Mouse (Mus musculus) lung, adult 2 months (tissue): Measurements from ENCODE around the gene Zfp90. TPM values are rescaled to one million over a fixed set of nuclear protein-coding genes. Genes with fewer than 3 reads are reported as not detected.

Experiments
- DNase-seq: peaks from one replicate; pipeline ENCODE4 v3.0.0; 2022
- H3K4me1 ChIP-seq: fragments of 200-500 bp; 2 replicates; pipeline ENCODE4 v1.6.1; 2011; ENCODE audit warnings: low read length; ENCODE audit not compliant: control insufficient read depth, insufficient read depth
- H3K4me3 ChIP-seq: fragments of 200-500 bp; replicated peaks from 2 replicates; pipeline ENCODE3; 2011; ENCODE audit warnings: low read depth, mild to moderate bottlenecking, control low read depth, low read length; ENCODE audit errors: extremely low read depth
- CTCF ChIP-seq: fragments of 200-500 bp; IDR thresholded peaks from 2 replicates; pipeline ENCODE4 v1.5.1; 2011; ENCODE audit warnings: mild to moderate bottlenecking, low read length, control low read depth; ENCODE audit not compliant: insufficient read depth
- POLR2A ChIP-seq: fragments of 200-500 bp; IDR thresholded peaks from 2 replicates; pipeline ENCODE4 v1.6.1; 2011; ENCODE audit warnings: low read depth, mild to moderate bottlenecking, control low read depth, low read length, borderline replicate concordance; ENCODE audit errors: extremely low read depth
- WGBS: fragments of 180-500 bp; shearing (Covaris S2); methylation state at CpG from one replicate; pipeline ENCODE4 v1.1.7; 2018; 5-methylcytosine and 5-hydroxymethylcytosine counted together
- polyA plus RNA-seq: library from polyadenylated mRNA; depleted of rRNA; stranded (reverse); fragments of >200 nt; gene quantifications from 2 replicates; pipeline ENCODE4 v1.2.3, GENCODE M21; 2012; rRNA removed

Gene Zfp90
- 1.7 and 2.7 TPM in 2 replicates for polyA plus RNA-seq

- peak; percentile 75 for TF ChIP-seq CTCF
- peak; percentile 54; the same call in 1 of the 2 replicates for TF ChIP-seq POLR2A
- under 1% methylated on average over 46 of the region's 46 CpGs for WGBS
Observed at GRCm38 (mm10) chr8:106415182-106415971, at the start of gene Zfp90. Gene Zfp90, plus strand, starts transcription at chr8:106415327.

GRCm38 (mm10) chr8:106368501-106368900, 46.6 kb upstream of the Zfp90 start:
- WGBS: 61% methylated on average over 3 of the region's 3 CpGs
- H3K4me3 ChIP-seq: no peak overlapping the region
- no peak for DNase-seq
- no peak for TF ChIP-seq CTCF
- H3K4me1 ChIP-seq: no peaks in the 10 kb centered on the region

More at GRCm38 (mm10) chr8:106415182-106415971, at the start of gene Zfp90:
- Histone ChIP-seq H3K4me1 (no peaks in the 10 kb centered on the region), H3K4me3 (peak within 1 kb of the TSS; percentile 80)
- DNase-seq: peak; percentile 89

- Histone ChIP-seq H3K4me3 (no peak overlapping the region), H3K4me1 (no peaks in the 10 kb centered on the region)
- WGBS: 53% methylated on average over 7 of the region's 7 CpGs
- DNase-seq: no peak
- TF ChIP-seq CTCF (no peak), POLR2A (no peak)
Observed at GRCm38 (mm10) chr8:106369069-106369468, 46.1 kb upstream of the Zfp90 start.

GRCm38 (mm10) chr8:106375957-106376356, 39.2 kb upstream of the Zfp90 start:
- WGBS: 62% methylated on average over 7 of the region's 7 CpGs
- Histone ChIP-seq H3K4me1 (peaks cover 2% of the 10 kb centered on the region; the same call in 1 of the 2 replicates), H3K4me3 (no peak overlapping the region)
- TF ChIP-seq CTCF (no peak), POLR2A (no peak)
- no peak for DNase-seq

- TF ChIP-seq POLR2A (no peak), CTCF (no peak)
- H3K4me3 ChIP-seq: no peak overlapping the region
- no peak for DNase-seq
- peaks cover 2% of the 10 kb centered on the region; the same call in 1 of the 2 replicates for H3K4me1 ChIP-seq
- 44% methylated on average over 9 of the region's 9 CpGs for WGBS
Observed at GRCm38 (mm10) chr8:106376862-106377261, 38.3 kb upstream of the Zfp90 start.

GRCm38 (mm10) chr8:106378501-106379048, 36.6 kb upstream of the Zfp90 start:
- peak; percentile 15 for DNase-seq
- H3K4me1 ChIP-seq: peaks cover 2% of the 10 kb centered on the region; the same call in 1 of the 2 replicates
- TF ChIP-seq POLR2A (no peak), CTCF (no peak)
- no peak overlapping the region for H3K4me3 ChIP-seq
- 32% methylated on average over 6 of the region's 7 CpGs for WGBS

GRCm38 (mm10) chr8:106379357-106379756, 35.8 kb upstream of the Zfp90 start:
- WGBS: 48% methylated on average over 5 of the region's 5 CpGs
- TF ChIP-seq CTCF: no peak
- TF ChIP-seq POLR2A: no peak
- H3K4me3 ChIP-seq: no peak overlapping the region
- no peak for DNase-seq
- peaks cover 2% of the 10 kb centered on the region; the same call in 1 of the 2 replicates for H3K4me1 ChIP-seq

GRCm38 (mm10) chr8:106381026-106381425, 34.1 kb upstream of the Zfp90 start:
- Histone ChIP-seq H3K4me1 (peaks cover 2% of the 10 kb centered on the region; the same call in 1 of the 2 replicates), H3K4me3 (no peak overlapping the region)
- 78% methylated on average over 6 of the region's 6 CpGs for WGBS
- DNase-seq: no peak
- TF ChIP-seq CTCF: no peak
- TF ChIP-seq POLR2A: no peak

- Histone ChIP-seq H3K4me3 (no peak overlapping the region), H3K4me1 (no peaks in the 10 kb centered on the region)
- TF ChIP-seq POLR2A: no peak
- no peak for TF ChIP-seq CTCF
- no peak for DNase-seq
- 70% methylated on average over 9 of the region's 9 CpGs for WGBS
Observed at GRCm38 (mm10) chr8:106387801-106388415, 27.2 kb upstream of the Zfp90 start.
